Mouse (Mus musculus) liver, postnatal 0 days (tissue): Measurements from ENCODE around the gene Pth1r.

Experiments
- CTCF ChIP-seq: sonication (generic); IDR thresholded peaks from 2 replicates; pipeline ENCODE4 v1.5.1; 2016; ENCODE audit warnings: antibody characterized with exemption, low read depth
- EP300 ChIP-seq: IDR thresholded peaks from 2 replicates; pipeline ENCODE4 v1.6.1; 2016; ENCODE audit warnings: antibody characterized with exemption, low read depth, mild to moderate bottlenecking

GRCm38 (mm10) chr9:110742295-110742950, 4.5 kb downstream of the Pth1r start:
- TF ChIP-seq CTCF: no peak
- TF ChIP-seq EP300: no peak
